Comparison of ENCODE assay signal across 9 mouse cellular contexts in the genomic region with DNA sequence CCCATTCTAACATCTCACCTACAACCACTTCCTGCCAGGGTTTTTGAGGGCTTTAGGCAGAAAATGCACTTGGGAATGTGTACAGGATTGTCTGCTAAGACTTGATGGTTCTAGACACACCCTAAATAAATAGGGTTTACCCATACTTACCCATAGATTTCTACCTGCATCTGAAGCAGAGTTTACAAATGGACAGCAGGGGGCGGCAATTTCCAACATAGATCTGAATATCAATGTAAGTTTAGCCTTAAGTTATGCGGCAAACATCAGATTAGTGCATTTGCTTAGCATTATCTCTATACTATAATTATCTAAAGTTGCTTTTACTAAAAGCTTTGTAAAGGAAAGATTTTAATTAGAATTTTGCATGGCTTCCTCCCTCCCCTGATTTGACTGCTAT.
DNase-seq lines count a peak whose midpoint lies in the region; ATAC-seq lines count a peak whose summit lies in the region.
"Had no signal": no experiment of that assay in that cellular context is flagged by ENCODE, and none has a peak within 500 bp of the region (broad histone marks: within the 10 kb centered on the region; RNA-seq: fewer than 3 reads in every experiment).

No protein-coding gene starts in this region.

- peak; percentile 4 for DNase-seq in gastrocnemius, postnatal 14 days
- no peak for DNase-seq in gastrocnemius, adult 8-10 months (ENCODE audit: low spot score in 2 of 2)
- DNase-seq in lung, postnatal 10 days, result peak; percentile 2
- DNase-seq in lung, postnatal 25 days (ENCODE audit: low spot score), result no peak
- DNase-seq in adipocyte (ENCODE audit: low spot score), result peak; percentile 49
- peak; percentile 20 for DNase-seq in left cerebral cortex, postnatal 4 days
- DNase-seq in gastrocnemius, postnatal 36 days, result no peak
- DNase-seq: liver, embryonic 13.5 days had no signal

- no peak for ATAC-seq in erythroblast, adult 5-6 weeks (replicated peaks; ENCODE audit: low FRiP score, poor library complexity, severe bottlenecking)

- intact Hi-C loops in gastrocnemius, postnatal 14 days (cut with DNase I; ENCODE audit: low total_unique reads), result no loop called here
- intact Hi-C loops in left cerebral cortex, postnatal 4 days (cut with DNase I), result no loop called here
- intact Hi-C loops in gastrocnemius, postnatal 36 days (cut with DNase I), result no loop called here

Comparison
In these comparisons a context has a peak if more than half of its experiments do, and no peak if none do; other contexts are left out.
1. DNase-seq: peak in gastrocnemius, postnatal 14 days (single experiment), lung, postnatal 10 days (single experiment), adipocyte (single experiment) and left cerebral cortex, postnatal 4 days (single experiment); none in gastrocnemius, adult 8-10 months (0 of 2), lung, postnatal 25 days (single experiment) and gastrocnemius, postnatal 36 days (0 of 2).